Mouse (Mus musculus) heart, embryonic 15.5 days (tissue): ENCODE measurements at regions not wholly inside any gene's neighbourhood (a gene's known extent, or its start where the extent isn't known, plus 50 kb on each side); places are given as distances from the start of the nearest gene placed in this dataset.

ENCODE experiments used
- ATAC-seq: fragments of 200-750 bp; cut with Nextera tagmentation; replicated peaks from 2 replicates; pipeline ENCODE4 v1.8.0; 2017; ENCODE audit warnings: low read depth, moderate TSS enrichment; ENCODE audit not compliant: insufficient number of reproducible peaks, insufficient read depth, low FRiP score
- H3K27ac ChIP-seq: fragments of 300-500 bp; sonication (generic); 2 replicates; pipeline ENCODE4 v1.5.1; 2015; ENCODE audit warnings: mild to moderate bottlenecking, inconsistent platforms
- H3K27me3 ChIP-seq: fragments of 300-500 bp; sonication (generic); 2 replicates; pipeline ENCODE4 v1.6.1; 2015; ENCODE audit warnings: inconsistent platforms
- H3K36me3 ChIP-seq: fragments of 300-500 bp; sonication (generic); 2 replicates; pipeline ENCODE4 v1.6.1; 2015; ENCODE audit warnings: mild to moderate bottlenecking, inconsistent platforms
- H3K4me1 ChIP-seq: fragments of 300-500 bp; sonication (generic); replicated peaks from 2 replicates; pipeline ENCODE4 v1.6.1; 2015; ENCODE audit warnings: inconsistent platforms
- H3K4me2 ChIP-seq: fragments of 300-500 bp; sonication (generic); 2 replicates; pipeline ENCODE4 v1.6.1; 2015; ENCODE audit warnings: inconsistent platforms, mild to moderate bottlenecking, moderate library complexity
- H3K4me3 ChIP-seq: fragments of 300-500 bp; sonication (generic); 2 replicates; pipeline ENCODE4 v1.5.1; 2015; ENCODE audit warnings: mild to moderate bottlenecking, inconsistent platforms
- H3K9ac ChIP-seq: fragments of 300-500 bp; sonication (generic); 2 replicates; pipeline ENCODE4 v1.6.1; 2015; ENCODE audit warnings: mild to moderate bottlenecking, inconsistent platforms
- H3K9me3 ChIP-seq: fragments of 300-500 bp; sonication (generic); replicated peaks from 2 replicates; pipeline ENCODE4 v1.6.1; 2016; ENCODE audit warnings: inconsistent platforms
- WGBS: fragments of 180-500 bp; shearing (Covaris S2); methylation state at CpG from one replicate; pipeline ENCODE4 v1.1.7; 2015; ENCODE audit warnings: mixed read lengths; 5-methylcytosine and 5-hydroxymethylcytosine counted together

DNA sequence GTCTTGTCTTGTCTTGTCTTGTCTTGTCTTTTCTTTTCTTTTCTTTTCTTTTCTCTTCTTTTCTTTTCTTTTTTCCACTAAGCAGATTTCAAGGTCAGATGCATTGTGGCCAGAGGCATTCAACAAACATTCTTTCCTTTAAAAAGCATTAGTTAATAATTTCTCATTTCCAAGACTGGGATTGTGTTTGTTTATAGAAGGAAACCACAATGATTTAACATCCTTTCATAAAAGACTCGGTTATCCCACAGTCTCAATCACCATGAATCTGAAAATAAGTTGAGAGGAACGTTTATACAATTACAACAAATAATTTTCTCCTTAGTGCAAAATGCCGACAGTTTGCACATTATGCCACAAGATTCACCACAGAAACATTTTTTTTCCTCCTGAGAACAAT, 766.7 kb downstream of the Sorcs1 start:
- H3K27ac ChIP-seq, result no peak overlapping the region
- H3K4me3 ChIP-seq, result no peak overlapping the region
- no peaks in the 10 kb centered on the region for H3K4me1 ChIP-seq
- no peak overlapping the region for H3K4me2 ChIP-seq
- H3K9ac ChIP-seq, result no peak overlapping the region
- no peaks in the 10 kb centered on the region for H3K36me3 ChIP-seq
- 65% methylated on average over 3 of the region's 3 CpGs for WGBS
- H3K27me3 ChIP-seq, result no peaks in the 10 kb centered on the region
- no peak for ATAC-seq
- no peaks in the 10 kb centered on the region for H3K9me3 ChIP-seq

DNA sequence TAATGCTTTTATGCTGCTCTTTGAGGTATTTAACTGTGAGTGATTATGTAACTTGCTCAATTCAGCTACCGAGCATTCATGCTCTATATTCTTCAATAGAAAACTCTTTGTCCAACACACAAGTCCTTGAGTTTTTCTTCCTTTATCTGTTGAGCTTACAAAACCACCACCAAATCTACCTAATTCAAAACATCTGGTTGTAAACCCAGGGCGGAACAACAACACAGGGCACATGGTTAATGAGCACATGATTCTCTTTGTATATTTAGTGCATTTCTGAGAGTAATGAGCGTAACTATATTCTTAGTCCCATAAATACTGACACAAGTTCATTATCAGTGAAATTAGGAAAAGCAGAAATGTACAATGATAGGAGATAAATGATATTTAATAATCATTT, 798.2 kb downstream of the Sorcs1 start:
- Histone ChIP-seq H3K9ac (no peak overlapping the region), H3K27ac (no peak overlapping the region), H3K4me3 (no peak overlapping the region), H3K36me3 (no peaks in the 10 kb centered on the region), H3K9me3 (no peaks in the 10 kb centered on the region), H3K4me1 (no peaks in the 10 kb centered on the region), H3K27me3 (no peaks in the 10 kb centered on the region), H3K4me2 (no peak overlapping the region)
- ATAC-seq, result no peak
- 80% methylated on average over 3 of the region's 3 CpGs for WGBS

DNA sequence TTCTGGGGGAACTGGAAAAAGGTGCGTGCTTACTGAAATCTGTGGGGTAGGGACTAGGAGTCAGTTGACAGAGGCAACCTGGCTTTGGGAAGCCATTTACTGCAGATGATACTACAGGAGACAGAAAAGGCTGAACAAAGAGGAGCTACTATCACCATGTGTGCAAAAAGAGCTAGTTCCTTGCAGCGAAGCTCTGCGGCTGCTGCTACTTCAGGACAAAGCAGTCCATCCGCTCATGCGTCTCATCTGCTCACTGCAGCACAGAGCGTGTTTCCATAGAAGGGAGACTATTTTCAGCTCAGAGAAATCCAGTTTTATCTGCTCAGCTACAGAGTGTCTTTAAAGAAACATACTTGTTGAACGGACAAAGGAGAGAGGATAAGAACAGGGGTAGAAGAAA, 817.7 kb downstream of the Sorcs1 start:
- H3K4me1 ChIP-seq, result no peaks in the 10 kb centered on the region
- no peak overlapping the region for H3K27ac ChIP-seq
- no peaks in the 10 kb centered on the region for H3K27me3 ChIP-seq
- H3K9me3 ChIP-seq, result no peaks in the 10 kb centered on the region
- peak overlapping the region; percentile 20; the same call in 1 of the 2 replicates for H3K4me3 ChIP-seq
- no peak for ATAC-seq
- H3K4me2 ChIP-seq, result peak overlapping the region; percentile 53
- 43% methylated on average over 7 of the region's 7 CpGs for WGBS
- H3K36me3 ChIP-seq, result no peaks in the 10 kb centered on the region
- no peak overlapping the region for H3K9ac ChIP-seq

DNA sequence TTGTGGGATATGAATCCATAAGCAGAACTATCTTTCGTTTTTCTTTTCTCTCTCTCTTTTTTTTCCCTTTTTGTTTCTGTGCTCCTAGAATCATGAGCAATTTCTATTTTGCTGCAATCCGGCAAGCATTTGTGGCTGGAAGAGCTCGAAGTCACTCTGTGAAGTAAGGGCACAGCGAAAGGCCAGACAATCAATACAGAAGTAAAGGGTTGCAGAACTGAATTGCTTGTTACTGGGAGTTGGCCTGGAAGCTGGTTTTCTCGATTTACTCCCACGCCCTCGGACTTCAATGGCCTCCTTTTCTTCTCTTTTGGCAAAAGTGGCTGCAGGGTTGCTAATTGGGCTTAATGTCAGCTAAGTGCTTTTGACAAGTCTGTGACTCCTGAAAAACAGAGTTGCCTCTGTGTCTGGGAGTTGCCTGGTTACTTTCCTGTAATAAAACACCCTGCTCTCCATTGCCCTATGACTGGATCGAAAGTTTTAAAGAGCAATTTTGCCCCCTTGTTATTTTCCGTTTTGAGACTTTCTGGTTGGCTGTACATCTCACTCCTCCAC, 822.9 kb downstream of the Sorcs1 start:
- Histone ChIP-seq H3K27ac (no peak overlapping the region), H3K4me3 (no peak overlapping the region), H3K9me3 (no peaks in the 10 kb centered on the region), H3K9ac (no peak overlapping the region), H3K27me3 (no peaks in the 10 kb centered on the region), H3K36me3 (no peaks in the 10 kb centered on the region), H3K4me1 (no peaks in the 10 kb centered on the region), H3K4me2 (no peak overlapping the region)
- ATAC-seq, result no peak
- 64% methylated on average over 9 of the region's 9 CpGs for WGBS

DNA sequence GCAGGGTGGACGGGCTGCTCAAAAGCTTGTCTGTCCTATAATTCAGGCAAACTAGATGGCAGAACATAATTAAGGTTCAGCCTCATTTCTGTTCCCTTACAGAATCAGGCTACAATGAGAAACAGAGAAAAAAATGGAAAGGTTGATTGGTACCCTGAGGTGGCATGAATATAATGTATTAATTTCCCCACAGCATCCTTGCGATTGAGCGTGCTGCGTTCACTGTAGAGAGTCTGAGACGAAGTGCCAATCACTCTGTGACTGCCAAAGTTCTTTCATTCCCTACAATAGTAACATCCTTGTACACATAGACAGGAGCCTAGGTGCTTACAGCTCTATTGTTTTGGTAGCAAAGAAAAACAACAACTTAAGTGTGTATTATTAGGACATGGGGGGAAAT, 836.5 kb downstream of the Sorcs1 start:
- Histone ChIP-seq H3K27ac (no peak overlapping the region), H3K36me3 (no peaks in the 10 kb centered on the region), H3K4me3 (no peak overlapping the region), H3K27me3 (no peaks in the 10 kb centered on the region), H3K9ac (no peak overlapping the region), H3K4me1 (no peaks in the 10 kb centered on the region), H3K9me3 (no peaks in the 10 kb centered on the region), H3K4me2 (no peak overlapping the region)
- ATAC-seq, result no peak
- WGBS, result 81% methylated on average over 5 of the region's 5 CpGs

DNA sequence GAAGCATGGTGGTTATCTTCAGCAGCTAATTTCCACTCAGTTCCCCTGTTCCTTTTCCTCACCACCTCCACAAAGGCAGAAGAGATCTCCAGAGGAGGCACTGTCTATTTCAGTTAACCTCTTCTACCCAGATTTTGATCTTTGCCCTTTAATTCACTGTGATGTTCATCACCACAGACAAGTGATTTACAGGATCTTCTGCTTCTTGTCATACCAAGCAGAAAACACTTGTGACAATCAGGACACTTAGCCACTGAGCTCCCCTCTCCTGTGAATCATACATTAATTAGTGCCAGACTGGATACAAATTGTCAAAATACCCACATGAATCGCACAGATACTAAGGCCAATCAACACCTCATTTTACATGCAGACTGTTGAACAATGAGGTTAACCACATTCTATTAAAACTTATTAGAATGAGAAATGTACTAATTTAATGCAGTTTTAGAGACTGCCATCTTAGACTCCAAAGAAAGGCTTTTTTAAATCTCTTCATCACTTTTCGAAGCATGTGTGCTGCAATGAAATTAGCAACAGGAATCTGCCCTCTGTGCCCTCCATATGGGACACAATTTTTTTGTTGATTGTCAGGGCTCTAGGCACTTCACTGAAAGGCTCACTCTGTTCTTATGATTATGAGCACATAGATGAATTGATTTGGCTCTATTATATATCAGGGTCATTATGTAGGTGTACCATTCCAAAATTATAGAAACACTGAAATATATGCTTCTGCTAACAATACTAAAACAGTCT, 839.1 kb downstream of the Sorcs1 start:
- H3K27me3 ChIP-seq, result no peaks in the 10 kb centered on the region
- no peaks in the 10 kb centered on the region for H3K4me1 ChIP-seq
- no peak for ATAC-seq
- H3K27ac ChIP-seq, result no peak overlapping the region
- H3K4me2 ChIP-seq, result no peak overlapping the region
- no peak overlapping the region for H3K4me3 ChIP-seq
- no peak overlapping the region for H3K9ac ChIP-seq
- H3K9me3 ChIP-seq, result no peaks in the 10 kb centered on the region
- 80% methylated on average over 2 of the region's 2 CpGs for WGBS
- H3K36me3 ChIP-seq, result no peaks in the 10 kb centered on the region

DNA sequence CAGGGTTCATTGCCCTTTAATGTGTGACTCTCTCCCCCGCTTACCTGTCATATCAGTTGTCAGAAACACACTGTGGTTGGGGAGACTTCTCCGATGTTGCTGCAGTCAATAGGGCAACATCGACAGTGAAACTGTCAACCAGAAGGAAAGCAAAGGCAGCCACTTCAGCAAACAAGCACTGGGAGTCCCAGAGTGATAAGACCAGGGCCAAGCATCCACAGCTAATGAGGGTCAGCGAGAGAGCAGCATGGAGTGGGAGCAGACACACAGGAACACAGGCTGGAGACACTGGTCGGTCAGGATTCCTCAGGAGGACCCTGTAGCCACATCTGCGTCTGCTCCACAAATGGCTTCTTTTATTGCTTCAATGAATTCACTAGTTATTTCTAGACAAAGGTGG, 847.5 kb downstream of the Sorcs1 start:
- H3K4me2 ChIP-seq, result peak overlapping the region; percentile 29; the same call in 1 of the 2 replicates
- 18% methylated on average over 6 of the region's 6 CpGs for WGBS
- no peak overlapping the region for H3K27ac ChIP-seq
- H3K9ac ChIP-seq, result no peak overlapping the region
- no peak overlapping the region for H3K4me3 ChIP-seq
- H3K27me3 ChIP-seq, result no peaks in the 10 kb centered on the region
- no peak for ATAC-seq
- no peaks in the 10 kb centered on the region for H3K9me3 ChIP-seq
- peaks cover 5% of the 10 kb centered on the region for H3K4me1 ChIP-seq
- no peaks in the 10 kb centered on the region for H3K36me3 ChIP-seq

DNA sequence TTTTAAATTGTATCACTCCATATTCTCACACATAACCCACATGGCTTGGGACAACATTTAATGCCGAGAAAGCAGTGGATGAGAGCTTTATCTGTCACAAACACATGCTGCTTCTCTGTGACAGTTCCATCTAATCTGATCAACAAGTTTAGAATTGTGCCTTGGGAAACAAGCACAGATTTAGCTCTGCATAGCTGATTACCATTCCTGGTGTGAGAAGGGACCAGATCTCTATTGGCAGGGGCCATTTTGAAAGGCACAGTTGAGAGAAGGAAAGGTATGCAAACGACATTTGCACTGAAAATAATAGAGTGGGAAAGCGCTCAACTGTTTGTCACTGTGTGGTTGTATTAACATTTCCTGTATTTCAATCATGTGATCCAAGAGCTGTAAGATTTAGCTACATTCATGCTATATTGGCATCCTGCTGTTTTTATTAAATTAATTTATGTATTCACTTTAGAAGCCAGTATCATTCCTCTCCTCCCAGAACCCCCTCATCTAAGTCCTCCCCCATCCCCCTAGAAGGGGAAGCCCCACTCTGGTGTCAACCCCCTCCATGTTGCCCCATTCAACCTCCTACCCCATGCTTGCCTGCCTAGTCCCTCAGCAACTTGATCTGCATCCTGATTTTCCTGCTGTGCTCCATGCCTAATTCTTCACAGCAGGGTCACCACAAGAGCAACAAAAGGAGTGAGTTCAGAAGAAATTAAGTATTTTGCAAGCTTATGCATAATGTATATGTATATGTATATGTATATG, 872.6 kb downstream of the Sorcs1 start:
- Histone ChIP-seq H3K36me3 (no peaks in the 10 kb centered on the region), H3K9me3 (no peaks in the 10 kb centered on the region), H3K27me3 (no peaks in the 10 kb centered on the region), H3K27ac (no peak overlapping the region), H3K4me2 (no peak overlapping the region), H3K4me3 (no peak overlapping the region), H3K4me1 (no peaks in the 10 kb centered on the region), H3K9ac (no peak overlapping the region)
- WGBS, result 47% methylated on average over 3 of the region's 3 CpGs
- no peak for ATAC-seq
